Mouse (Mus musculus): Measurements from ENCODE around the gene Gpr157. TPM values are rescaled to one million over a fixed set of nuclear protein-coding genes. Genes with fewer than 3 reads are reported as not detected.

Gpr157 gene
- polyA plus RNA-seq, 1 experiment from 2014 or later: 0.12 TPM

DNA sequence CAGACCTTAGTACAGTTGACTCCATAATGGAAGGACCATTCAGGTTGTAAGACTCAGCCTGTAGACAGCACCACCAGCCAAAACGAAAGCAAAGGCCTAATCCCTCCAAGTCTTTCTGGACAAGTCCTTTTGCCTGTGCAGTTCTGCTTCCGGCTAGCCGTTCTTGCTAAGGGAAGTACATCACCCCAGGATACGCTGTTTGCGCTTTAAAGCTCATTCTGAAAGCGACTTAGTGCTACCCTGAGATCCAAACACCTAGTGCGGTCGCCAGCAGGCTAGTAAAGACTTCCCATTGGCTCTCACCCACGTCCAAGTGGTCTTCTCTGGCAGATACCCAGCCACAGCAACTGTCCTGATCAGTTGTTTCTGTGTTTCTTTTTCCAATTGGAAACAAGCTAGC is 23.2 kb downstream of the Gpr157 start:
- DNase-seq: no peak
- 66% methylated on average over 9 of the region's 9 CpGs for WGBS (ENCODE audit: insufficient replicate concordance)

DNA sequence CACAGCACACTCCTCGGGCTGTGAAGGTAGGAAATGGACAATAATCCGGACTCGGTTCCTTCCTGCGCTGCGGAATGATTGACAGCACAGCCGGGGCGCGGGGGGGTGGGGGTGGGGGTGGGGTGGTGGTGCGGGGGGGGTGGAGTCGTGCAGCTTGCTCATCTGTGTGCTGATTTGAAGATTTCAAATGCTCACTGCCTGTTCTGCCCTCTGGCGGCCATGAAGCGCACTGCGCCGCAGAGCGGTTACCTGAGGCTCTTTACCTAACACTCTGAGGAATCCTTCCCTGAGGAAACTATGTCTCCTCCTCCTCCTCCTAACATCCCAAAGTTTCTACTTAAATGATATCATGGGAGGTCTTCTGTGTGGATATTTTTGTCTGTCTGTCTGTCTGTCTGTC is 25.7 kb downstream of the Gpr157 start:
- 0 out of 2 replicates have a peak overlapping the region, but pooled peaks have one; percentile 28 for H3K4me2 ChIP-seq

More for the DNA sequence above, 23.2 kb downstream of the Gpr157 start:
- ATAC-seq (ENCODE audit: low read depth): no peak
- Histone ChIP-seq H3K9me3 (replicated peaks) (no peaks in the 10 kb centered on the region), H3K4me2 (no peak overlapping the region), H3K27me3 (no peaks in the 10 kb centered on the region), H3K4me3 (replicated peaks) (no peak overlapping the region), H3K36me3 (no peaks in the 10 kb centered on the region), H3K9ac (no peak overlapping the region), H3K4me1 (replicated peaks) (peaks cover 8% of the 10 kb centered on the region; the same call in 1 of the 2 replicates), H3K27ac (no peak overlapping the region)

DNA sequence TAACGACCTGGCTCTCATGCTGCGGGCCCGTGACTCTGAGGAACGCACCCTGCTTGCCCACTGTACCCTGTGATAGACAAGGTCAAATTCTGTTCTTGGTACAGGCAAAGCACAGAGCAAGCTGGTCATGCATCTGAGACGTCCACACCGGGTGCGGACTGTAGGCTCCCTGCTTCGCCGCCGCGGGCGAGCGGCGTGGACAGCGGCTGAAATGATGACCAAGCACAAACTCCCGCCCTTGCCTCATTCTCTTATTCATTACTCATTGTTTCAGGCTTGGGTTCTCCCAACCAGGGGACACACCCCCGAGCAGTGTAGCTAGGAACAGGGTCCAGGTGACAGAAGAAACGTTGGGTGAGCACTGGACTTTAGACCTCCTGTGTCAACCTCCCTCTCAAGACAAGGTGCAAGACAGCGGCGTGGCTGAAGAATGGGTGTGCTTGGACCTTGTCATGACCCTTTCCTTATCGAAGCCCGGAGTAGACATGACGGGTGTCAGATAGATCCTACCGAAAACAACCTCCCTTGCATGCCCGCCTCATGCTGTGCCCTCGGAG is 27.4 kb downstream of the Gpr157 start:
- DNase-seq (no peak), ATAC-seq (ENCODE audit: low read depth) (no peak)
- Histone ChIP-seq H3K4me2 (no peak overlapping the region), H3K9me3 (replicated peaks) (no peaks in the 10 kb centered on the region), H3K27me3 (no peaks in the 10 kb centered on the region), H3K4me3 (replicated peaks) (no peak overlapping the region), H3K36me3 (no peaks in the 10 kb centered on the region), H3K4me1 (replicated peaks) (peaks cover 9% of the 10 kb centered on the region; the same call in 1 of the 2 replicates), H3K27ac (no peak overlapping the region), H3K9ac (no peak overlapping the region)
- WGBS (ENCODE audit: insufficient replicate concordance): 83% methylated on average over 26 of the region's 26 CpGs

More for the DNA sequence above, 25.7 kb downstream of the Gpr157 start:
- Histone ChIP-seq H3K27ac (no peak overlapping the region), H3K9me3 (replicated peaks) (no peaks in the 10 kb centered on the region), H3K4me3 (replicated peaks) (no peak overlapping the region), H3K4me1 (replicated peaks) (peaks cover 3% of the 10 kb centered on the region; the same call in 1 of the 2 replicates), H3K36me3 (no peaks in the 10 kb centered on the region), H3K9ac (no peak overlapping the region), H3K27me3 (no peaks in the 10 kb centered on the region)
- DNase-seq: no peak
- ATAC-seq (ENCODE audit: low read depth): no peak
- WGBS (ENCODE audit: insufficient replicate concordance): 2% methylated on average over 12 of the region's 15 CpGs

DNA sequence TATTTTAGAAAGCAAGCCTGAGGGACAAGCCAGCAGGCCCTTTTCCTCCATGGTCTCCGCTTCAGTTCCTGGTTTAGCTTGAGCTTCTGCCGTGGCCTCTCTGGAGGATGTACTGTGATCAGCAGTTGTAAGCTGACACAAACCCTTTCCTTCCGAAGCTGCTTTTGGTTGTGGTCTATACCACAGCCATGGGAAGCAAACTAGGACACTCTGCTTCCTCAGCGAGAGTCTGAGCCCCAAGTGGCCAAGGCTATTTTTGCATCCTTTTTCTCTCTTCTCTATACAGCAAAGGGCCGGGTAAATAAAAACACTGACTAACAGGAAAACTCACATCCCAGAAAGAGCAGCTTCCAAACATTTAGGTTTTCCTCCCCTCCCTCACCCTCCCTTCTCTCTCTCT is 30.1 kb downstream of the Gpr157 start:
- Histone ChIP-seq H3K9me3 (replicated peaks) (no peaks in the 10 kb centered on the region), H3K27me3 (no peaks in the 10 kb centered on the region), H3K36me3 (no peaks in the 10 kb centered on the region), H3K4me2 (no peak overlapping the region), H3K27ac (no peak overlapping the region), H3K9ac (no peak overlapping the region), H3K4me3 (replicated peaks) (no peak overlapping the region), H3K4me1 (replicated peaks) (peaks cover 10% of the 10 kb centered on the region)
- 21% methylated on average over 5 of the region's 5 CpGs for WGBS (ENCODE audit: insufficient replicate concordance)
- DNase-seq: no peak
- peak; percentile 43; the same call in 1 of the 2 replicates for ATAC-seq (ENCODE audit: low read depth)

DNA sequence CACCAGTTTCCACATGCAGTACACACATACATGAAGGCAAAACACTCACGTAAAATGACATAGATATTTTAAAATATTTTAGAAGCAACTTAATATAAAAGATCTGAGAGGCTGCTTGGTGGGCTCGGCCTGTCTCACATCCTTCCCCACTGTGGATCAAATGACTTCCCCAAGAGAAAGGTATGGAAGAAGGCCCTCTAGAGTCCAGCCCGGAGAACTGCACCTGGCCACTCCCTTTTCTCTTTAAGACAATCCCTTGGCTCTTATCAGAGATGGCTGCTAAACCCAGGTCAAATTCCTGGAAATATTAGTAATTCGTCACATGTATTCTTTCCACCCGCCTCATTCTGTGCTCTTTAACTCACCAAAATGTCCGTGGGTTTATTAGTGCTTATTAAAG is 31.0 kb downstream of the Gpr157 start:
- Histone ChIP-seq H3K9me3 (replicated peaks) (no peaks in the 10 kb centered on the region), H3K4me1 (replicated peaks) (peaks cover 11% of the 10 kb centered on the region; the same call in 1 of the 2 replicates), H3K9ac (no peak overlapping the region), H3K27me3 (no peaks in the 10 kb centered on the region), H3K27ac (no peak overlapping the region), H3K4me2 (no peak overlapping the region), H3K4me3 (replicated peaks) (no peak overlapping the region), H3K36me3 (no peaks in the 10 kb centered on the region)
- 37% methylated on average over 6 of the region's 6 CpGs for WGBS (ENCODE audit: insufficient replicate concordance)
- DNase-seq: no peak
- ATAC-seq (ENCODE audit: low read depth): no peak

DNA sequence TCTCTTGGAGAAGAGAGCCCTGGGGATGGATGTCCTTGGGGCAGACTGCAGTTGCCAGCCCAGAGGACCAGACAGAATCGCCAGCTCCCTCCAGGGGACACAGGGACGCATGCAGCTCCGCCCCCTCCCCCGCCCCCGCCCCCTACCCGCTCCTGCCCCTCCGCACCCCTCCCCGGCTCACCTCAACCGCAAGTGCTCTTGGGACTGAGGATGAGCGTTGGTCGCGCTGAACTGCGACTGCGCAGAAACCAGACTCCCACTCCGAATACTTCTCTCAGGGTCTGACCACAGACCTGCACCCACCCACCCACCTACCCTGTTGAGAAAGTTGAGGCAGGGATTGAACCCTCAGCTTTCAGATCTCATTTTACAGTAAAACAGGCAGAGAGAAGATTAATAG is 31.9 kb downstream of the Gpr157 start, which contains the start of gene Slc2a5:
TSS of gene Slc2a5 (plus strand) at position 229 of the 400 bp plus-strand sequence.
- Histone ChIP-seq H3K27ac (no peak within 1 kb of the TSS), H3K4me1 (replicated peaks) (peaks cover 11% of the 10 kb centered on the region; the same call in 1 of the 2 replicates), H3K4me3 (replicated peaks) (no peak within 1 kb of the TSS), H3K36me3 (no peaks in the 10 kb centered on the region), H3K9ac (no peak within 1 kb of the TSS), H3K4me2 (peak within 1 kb of the TSS; percentile 10), H3K9me3 (replicated peaks) (no peaks in the 10 kb centered on the region), H3K27me3 (no peaks in the 10 kb centered on the region)
- DNase-seq (no peak), ATAC-seq (ENCODE audit: low read depth) (no peak)
- WGBS (ENCODE audit: insufficient replicate concordance): 18% methylated on average over 15 of the region's 15 CpGs

DNA sequence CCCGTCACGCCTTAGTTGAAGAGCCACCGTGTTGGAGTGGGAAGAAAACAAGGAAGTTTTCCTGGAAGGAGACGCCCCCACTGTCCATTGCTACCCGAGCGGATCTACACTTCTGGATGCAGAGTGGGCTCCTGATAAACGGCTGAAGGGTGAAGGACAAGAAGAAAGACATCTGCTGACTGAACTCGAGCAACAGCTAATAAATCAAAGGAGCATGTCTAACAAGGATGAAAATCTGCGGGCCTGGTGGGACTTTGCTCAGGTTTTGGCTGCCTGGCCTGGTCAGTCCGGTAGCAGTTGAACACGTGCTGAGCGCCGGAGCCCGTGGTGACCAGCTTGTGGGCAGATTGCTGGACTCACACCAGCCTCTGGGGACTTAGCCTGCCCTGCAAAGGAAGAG is 32.5 kb downstream of the Gpr157 start:
- no peaks in the 10 kb centered on the region for H3K9me3 ChIP-seq (replicated peaks)
- DNase-seq: no peak
- H3K4me1 ChIP-seq (replicated peaks): peaks cover 11% of the 10 kb centered on the region; the same call in 1 of the 2 replicates
- no peak overlapping the region for H3K4me3 ChIP-seq (replicated peaks)
- 63% methylated on average over 14 of the region's 14 CpGs for WGBS (ENCODE audit: insufficient replicate concordance)
- no peak overlapping the region for H3K9ac ChIP-seq
- H3K4me2 ChIP-seq: peak overlapping the region; percentile 10; the same call in 1 of the 2 replicates
- H3K36me3 ChIP-seq: no peaks in the 10 kb centered on the region
- H3K27ac ChIP-seq: no peak overlapping the region
- ATAC-seq (ENCODE audit: low read depth): no peak
- H3K27me3 ChIP-seq: no peaks in the 10 kb centered on the region

DNA sequence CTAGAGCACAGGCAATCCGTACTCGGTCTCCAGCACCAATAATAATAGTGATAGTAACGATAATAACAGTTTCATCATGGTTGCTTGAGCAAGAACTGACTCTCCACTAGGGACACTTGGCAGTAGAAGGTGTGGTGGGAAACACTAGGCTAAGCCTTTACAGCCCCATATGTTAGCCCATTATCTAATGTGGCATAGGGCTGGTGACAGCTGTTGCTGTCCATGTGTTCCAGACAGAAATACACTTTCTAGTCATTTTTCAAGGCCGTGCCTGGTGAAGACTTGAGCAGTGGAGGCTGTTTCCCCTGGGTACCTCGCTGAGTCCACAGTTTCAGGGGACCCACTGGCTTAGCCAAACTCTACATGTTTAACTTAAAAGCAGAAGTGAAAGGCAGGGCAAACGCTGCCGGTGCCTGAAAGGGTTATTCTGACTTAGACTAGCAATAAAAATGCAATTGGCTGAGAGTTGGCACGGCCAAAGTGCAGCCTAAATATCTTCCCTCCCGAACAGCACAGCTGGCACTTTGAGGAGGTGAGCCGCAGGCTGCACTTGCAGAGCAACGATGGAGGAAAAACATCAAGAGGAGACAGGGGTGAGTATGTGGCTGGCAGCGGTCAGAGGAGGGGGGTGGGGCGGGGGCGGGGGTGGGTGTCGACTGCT is 33.1 kb downstream of the Gpr157 start:
- Histone ChIP-seq H3K4me2 (0 out of 2 replicates have a peak overlapping the region, but pooled peaks have one; percentile 2), H3K36me3 (no peaks in the 10 kb centered on the region)
- WGBS (ENCODE audit: insufficient replicate concordance): 23% methylated on average over 15 of the region's 15 CpGs

DNA sequence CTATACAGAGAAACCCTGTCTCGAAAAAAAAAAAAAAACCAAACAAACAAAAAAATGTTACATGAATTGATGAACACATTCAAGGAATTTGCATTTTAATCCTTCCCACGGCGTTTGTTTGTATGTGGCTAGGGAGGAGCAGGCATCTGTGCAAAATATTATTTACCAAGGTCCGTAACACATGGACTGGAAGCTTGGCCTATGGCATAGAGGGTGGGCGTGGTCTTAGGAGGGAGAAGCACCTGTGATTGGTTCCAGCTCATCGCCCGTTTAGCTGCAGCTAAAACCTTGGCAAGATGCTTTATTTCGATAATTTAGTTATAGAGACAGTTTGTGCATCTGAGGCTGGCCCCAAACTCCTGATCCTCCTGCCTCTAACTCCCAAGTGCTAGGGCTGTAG is 34.3 kb downstream of the Gpr157 start:
- Histone ChIP-seq H3K36me3 (no peaks in the 10 kb centered on the region), H3K9me3 (replicated peaks) (no peaks in the 10 kb centered on the region), H3K4me2 (no peak overlapping the region), H3K27me3 (no peaks in the 10 kb centered on the region), H3K9ac (no peak overlapping the region), H3K4me1 (replicated peaks) (peaks cover 11% of the 10 kb centered on the region; the same call in 1 of the 2 replicates), H3K4me3 (replicated peaks) (no peak overlapping the region), H3K27ac (no peak overlapping the region)
- no peak for DNase-seq
- 58% methylated on average over 8 of the region's 8 CpGs for WGBS (ENCODE audit: insufficient replicate concordance)
- ATAC-seq (ENCODE audit: low read depth): no peak

More for the DNA sequence above, 33.1 kb downstream of the Gpr157 start:
- no peaks in the 10 kb centered on the region for H3K9me3 ChIP-seq (replicated peaks)
- ATAC-seq (ENCODE audit: low read depth): no peak
- H3K9ac ChIP-seq: no peak overlapping the region
- no peak for DNase-seq
- H3K4me3 ChIP-seq (replicated peaks): no peak overlapping the region
- peaks cover 11% of the 10 kb centered on the region; the same call in 1 of the 2 replicates for H3K4me1 ChIP-seq (replicated peaks)
- no peaks in the 10 kb centered on the region for H3K27me3 ChIP-seq
- no peak overlapping the region for H3K27ac ChIP-seq

DNA sequence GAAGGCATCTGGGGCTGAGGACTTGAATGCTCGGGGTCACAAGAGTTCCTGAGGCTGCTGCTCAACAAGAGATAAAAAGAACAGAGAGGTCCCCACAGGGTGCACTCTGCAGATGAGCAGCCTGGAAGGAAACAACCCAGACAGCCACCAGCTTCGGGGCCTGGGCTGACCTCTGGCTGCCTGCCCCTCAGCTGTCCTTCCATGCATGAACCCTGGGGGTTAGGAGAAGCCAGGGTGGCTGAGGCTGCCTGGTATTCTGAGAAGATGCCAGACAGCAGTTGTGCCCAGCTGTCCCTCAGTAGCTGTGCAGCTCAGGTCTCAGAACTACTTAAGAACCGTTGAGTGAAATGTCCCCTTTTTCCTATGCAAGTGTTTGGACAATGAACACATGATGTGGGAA is 35.3 kb downstream of the Gpr157 start:
- Histone ChIP-seq H3K4me1 (replicated peaks) (peaks cover 11% of the 10 kb centered on the region; the same call in 1 of the 2 replicates), H3K27ac (no peak overlapping the region), H3K9me3 (replicated peaks) (no peaks in the 10 kb centered on the region), H3K27me3 (no peaks in the 10 kb centered on the region), H3K36me3 (no peaks in the 10 kb centered on the region), H3K4me2 (no peak overlapping the region), H3K9ac (no peak overlapping the region), H3K4me3 (replicated peaks) (no peak overlapping the region)
- DNase-seq (no peak), ATAC-seq (ENCODE audit: low read depth) (no peak)
- WGBS (ENCODE audit: insufficient replicate concordance): 38% methylated on average over 3 of the region's 3 CpGs

DNA sequence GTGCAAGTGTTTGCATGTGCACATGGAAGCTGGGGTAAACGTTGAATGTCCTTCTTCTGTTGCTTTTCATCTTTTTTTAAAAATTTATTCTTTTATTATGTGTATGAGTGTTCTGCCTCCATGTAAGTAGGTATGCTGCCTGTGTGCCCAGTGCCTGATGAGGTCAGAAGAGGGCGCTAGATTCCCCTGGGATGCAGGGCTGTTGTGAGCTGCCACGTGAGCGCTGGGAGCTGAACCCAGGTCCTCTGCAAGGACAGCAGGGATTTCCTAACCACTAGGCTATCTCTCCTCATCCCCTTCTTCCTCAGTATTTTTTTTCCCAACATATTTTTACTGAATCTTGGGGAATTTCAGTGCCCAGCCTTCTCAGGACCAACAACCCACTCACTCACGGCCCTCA is 39.2 kb downstream of the Gpr157 start:
- H3K9ac ChIP-seq: no peak overlapping the region
- no peaks in the 10 kb centered on the region for H3K27me3 ChIP-seq
- no peaks in the 10 kb centered on the region for H3K9me3 ChIP-seq (replicated peaks)
- no peak overlapping the region for H3K27ac ChIP-seq
- ATAC-seq (ENCODE audit: low read depth) (no peak), DNase-seq (no peak)
- no peak overlapping the region for H3K4me2 ChIP-seq
- H3K4me3 ChIP-seq (replicated peaks): no peak overlapping the region
- 79% methylated on average over 5 of the region's 5 CpGs for WGBS (ENCODE audit: insufficient replicate concordance)
- no peaks in the 10 kb centered on the region for H3K36me3 ChIP-seq
- H3K4me1 ChIP-seq (replicated peaks): peaks cover 4% of the 10 kb centered on the region
